Mouse (Mus musculus): ENCODE data around the gene Acot4. TPM values are rescaled to one million over a fixed set of nuclear protein-coding genes. Genes with fewer than 3 reads are reported as not detected.
"Not testable (repeated sequence)": the region's sequence is repeated elsewhere in the genome, so short reads cannot be mapped to it uniquely, and the experiment has no call there.

Acot4 gene
- polyA plus RNA-seq, 1 experiment, result 0.39 TPM

DNA sequence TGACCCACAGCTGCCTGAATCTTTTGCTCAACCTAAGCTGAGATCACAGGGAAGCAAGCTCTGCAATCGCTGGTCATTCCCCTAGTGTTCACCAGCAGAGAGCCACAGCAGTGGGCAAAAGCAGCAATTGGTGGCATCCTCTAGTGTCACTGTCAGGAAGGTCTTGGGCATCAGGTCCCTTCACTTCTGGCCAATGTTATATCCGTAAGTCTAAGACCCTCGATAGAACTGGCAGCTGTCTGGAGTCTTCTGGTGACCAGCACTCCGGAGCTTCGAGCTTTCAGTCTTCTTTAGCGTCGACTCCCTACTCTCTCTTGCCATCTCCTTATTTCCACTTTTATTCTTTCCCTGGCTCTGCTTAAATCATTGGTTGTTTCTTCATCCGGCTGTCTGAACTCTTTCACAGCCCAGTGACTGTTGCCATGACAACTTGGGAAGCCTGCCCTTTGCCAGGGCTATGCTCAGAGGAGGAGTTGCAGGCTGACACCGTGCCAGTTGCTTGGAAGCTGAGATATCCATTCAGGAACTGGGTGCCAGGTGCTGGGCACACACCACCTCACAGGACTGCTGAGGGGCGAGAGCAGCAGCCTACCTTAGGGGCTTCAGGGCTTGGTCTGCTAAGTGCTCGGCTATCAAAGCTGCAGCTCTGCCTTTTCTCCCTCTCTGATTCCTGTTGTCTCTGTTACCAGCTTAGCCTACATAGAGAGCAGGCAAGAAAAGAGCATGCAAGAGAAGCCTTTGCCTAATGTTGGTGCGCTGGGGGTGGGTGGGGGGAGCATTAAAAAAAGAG lies 26.7 kb upstream of the Acot4 start:
- no peak overlapping the region for H3K27ac ChIP-seq (ENCODE audit: insufficient read depth, low read length)
- H3K9me3 ChIP-seq (replicated peaks; ENCODE audit: control insufficient read depth, insufficient read depth, low read length, poor library complexity, severe bottlenecking), result no peaks in the 10 kb centered on the region; the same call in 1 of the 2 replicates
- no peaks in the 10 kb centered on the region for H3K36me3 ChIP-seq (ENCODE audit: control insufficient read depth, insufficient read depth, low read length, poor library complexity, severe bottlenecking)
- TF ChIP-seq POLR2A (IDR thresholded peaks at IDR 0.05; ENCODE audit: insufficient read depth, low read length) (no peak), CTCF (IDR thresholded peaks at IDR 0.05; ENCODE audit: low read depth, low read length) (no peak), EP300 (IDR thresholded peaks at IDR 0.05; ENCODE audit: insufficient read depth, low read depth, low read length) (no peak)
- no peak overlapping the region for H3K9ac ChIP-seq (ENCODE audit: low read depth, poor library complexity, severe bottlenecking)
- peaks cover 1% of the 10 kb centered on the region for H3K4me1 ChIP-seq (ENCODE audit: control insufficient read depth, insufficient read depth, low read length)
- peaks cover 4% of the 10 kb centered on the region; the same call in 1 of the 2 replicates for H3K27me3 ChIP-seq (ENCODE audit: control insufficient read depth, insufficient read depth, low read length, poor library complexity, severe bottlenecking)
- no peak overlapping the region for H3K4me3 ChIP-seq (ENCODE audit: low read depth, low read length)

DNA sequence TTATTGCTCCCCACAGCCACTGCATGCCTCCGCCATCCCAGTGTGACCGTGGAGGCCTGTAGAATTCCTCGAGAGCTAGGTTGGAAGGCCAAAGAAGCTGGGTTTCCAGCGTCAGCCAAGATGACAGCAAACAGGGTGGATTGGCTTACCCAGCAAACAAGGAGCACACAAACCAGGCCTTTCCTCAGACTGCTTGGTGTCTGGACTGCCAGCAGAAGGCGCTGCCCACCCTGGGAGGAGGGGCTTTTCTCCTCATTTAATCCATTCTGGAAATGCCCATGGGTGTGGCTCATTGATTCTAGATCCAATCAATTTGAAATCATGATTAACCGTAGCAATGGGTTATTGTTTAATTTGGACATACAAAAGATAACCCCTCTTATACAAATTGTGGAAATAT lies 25.0 kb upstream of the Acot4 start:
- Histone ChIP-seq H3K9me3 (replicated peaks; ENCODE audit: control insufficient read depth, insufficient read depth, low read length, poor library complexity, severe bottlenecking) (no peaks in the 10 kb centered on the region; the same call in 1 of the 2 replicates), H3K27ac (ENCODE audit: insufficient read depth, low read length) (no peak overlapping the region), H3K9ac (ENCODE audit: low read depth, poor library complexity, severe bottlenecking) (no peak overlapping the region), H3K4me1 (ENCODE audit: control insufficient read depth, insufficient read depth, low read length) (peaks cover 1% of the 10 kb centered on the region), H3K27me3 (ENCODE audit: control insufficient read depth, insufficient read depth, low read length, poor library complexity, severe bottlenecking) (peaks cover 4% of the 10 kb centered on the region; the same call in 1 of the 2 replicates), H3K36me3 (ENCODE audit: control insufficient read depth, insufficient read depth, low read length, poor library complexity, severe bottlenecking) (no peaks in the 10 kb centered on the region; the same call in 1 of the 2 replicates), H3K4me3 (ENCODE audit: low read depth, low read length) (no peak overlapping the region)
- TF ChIP-seq CTCF (IDR thresholded peaks at IDR 0.05; ENCODE audit: low read depth, low read length) (peak; percentile 71), POLR2A (IDR thresholded peaks at IDR 0.05; ENCODE audit: insufficient read depth, low read length) (no peak)

DNA sequence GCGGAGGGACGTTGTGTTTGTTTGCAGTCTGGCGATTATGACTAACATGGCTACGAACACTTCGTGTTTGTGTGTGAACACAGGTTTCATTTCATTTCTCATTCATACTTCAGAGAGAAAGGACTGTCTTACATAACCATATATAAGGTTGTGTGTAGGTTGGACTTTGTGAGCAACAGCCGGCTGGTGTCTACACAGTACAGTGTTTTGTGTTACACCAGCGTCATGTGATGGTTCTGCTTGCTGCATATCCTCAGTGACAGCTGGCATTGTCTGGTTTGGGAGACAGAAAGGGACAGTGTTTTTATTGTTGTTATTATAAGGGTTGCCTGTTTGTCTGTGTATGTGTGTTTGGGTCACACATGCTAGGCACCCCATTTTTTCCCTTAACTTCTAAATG lies 24.5 kb upstream of the Acot4 start:
- Histone ChIP-seq H3K9ac (ENCODE audit: low read depth, poor library complexity, severe bottlenecking) (no peak overlapping the region), H3K36me3 (ENCODE audit: control insufficient read depth, insufficient read depth, low read length, poor library complexity, severe bottlenecking) (no peaks in the 10 kb centered on the region; the same call in 1 of the 2 replicates), H3K4me1 (ENCODE audit: control insufficient read depth, insufficient read depth, low read length) (peaks cover 1% of the 10 kb centered on the region), H3K9me3 (replicated peaks; ENCODE audit: control insufficient read depth, insufficient read depth, low read length, poor library complexity, severe bottlenecking) (no peaks in the 10 kb centered on the region), H3K27me3 (ENCODE audit: control insufficient read depth, insufficient read depth, low read length, poor library complexity, severe bottlenecking) (peaks cover 4% of the 10 kb centered on the region; the same call in 1 of the 2 replicates), H3K27ac (ENCODE audit: insufficient read depth, low read length) (no peak overlapping the region), H3K4me3 (ENCODE audit: low read depth, low read length) (no peak overlapping the region)
- TF ChIP-seq CTCF (IDR thresholded peaks at IDR 0.05; ENCODE audit: low read depth, low read length), result no peak
- no peak for TF ChIP-seq POLR2A (IDR thresholded peaks at IDR 0.05; ENCODE audit: insufficient read depth, low read length)
- no peak for TF ChIP-seq EP300 (IDR thresholded peaks at IDR 0.05; ENCODE audit: insufficient read depth, low read depth, low read length)

DNA sequence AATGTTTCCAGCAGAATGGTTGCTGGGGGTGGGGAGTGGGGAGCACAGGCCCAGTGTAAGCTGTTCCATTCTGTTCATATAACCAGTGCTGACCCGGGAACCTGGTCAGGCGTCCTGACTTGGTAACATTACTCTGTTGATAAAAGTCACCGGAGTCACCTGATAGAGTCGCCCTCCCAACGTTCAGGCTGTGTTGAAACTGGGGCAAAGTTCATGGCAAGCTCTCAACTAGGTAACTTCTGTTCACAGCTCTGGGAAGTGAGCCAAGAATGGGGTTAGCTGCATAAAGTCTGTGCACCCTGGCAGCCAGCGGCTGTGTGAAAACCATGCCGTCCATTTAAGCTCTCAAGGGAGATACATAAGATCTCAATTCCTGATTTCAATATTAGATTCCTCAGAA lies 17.7 kb upstream of the Acot4 start:
- not testable (repeated sequence) for H3K9ac ChIP-seq (ENCODE audit: low read depth, poor library complexity, severe bottlenecking); H3K4me3 ChIP-seq (ENCODE audit: low read depth, low read length); H3K27me3 ChIP-seq (ENCODE audit: control insufficient read depth, insufficient read depth, low read length, poor library complexity, severe bottlenecking); H3K36me3 ChIP-seq (ENCODE audit: control insufficient read depth, insufficient read depth, low read length, poor library complexity, severe bottlenecking); H3K27ac ChIP-seq (ENCODE audit: insufficient read depth, low read length); H3K4me1 ChIP-seq (ENCODE audit: control insufficient read depth, insufficient read depth, low read length)
- H3K9me3 ChIP-seq (replicated peaks; ENCODE audit: control insufficient read depth, insufficient read depth, low read length, poor library complexity, severe bottlenecking), result peaks cover 12% of the 10 kb centered on the region

DNA sequence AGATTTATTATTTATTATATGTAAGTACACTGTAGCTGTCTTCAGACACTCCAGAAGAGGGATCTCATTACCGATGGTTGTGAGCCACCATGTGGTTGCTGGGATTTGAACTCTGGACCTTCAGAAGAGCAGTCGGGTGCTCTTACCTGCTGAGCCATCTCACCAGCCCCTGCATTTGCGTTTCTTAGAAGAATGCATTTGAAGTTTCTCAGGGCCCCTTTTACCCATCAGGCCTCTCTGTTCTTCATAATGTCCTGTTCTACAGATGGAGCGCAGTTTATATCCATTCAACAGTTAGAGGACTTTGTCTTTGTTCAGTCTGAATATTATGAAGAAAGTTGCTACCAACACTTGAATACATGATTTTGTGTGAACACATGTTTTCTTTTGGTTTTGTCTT lies 15.9 kb upstream of the Acot4 start:
- not testable (repeated sequence) for H3K9ac ChIP-seq (ENCODE audit: low read depth, poor library complexity, severe bottlenecking); H3K27ac ChIP-seq (ENCODE audit: insufficient read depth, low read length); H3K4me1 ChIP-seq (ENCODE audit: control insufficient read depth, insufficient read depth, low read length); H3K27me3 ChIP-seq (ENCODE audit: control insufficient read depth, insufficient read depth, low read length, poor library complexity, severe bottlenecking); H3K4me3 ChIP-seq (ENCODE audit: low read depth, low read length); H3K36me3 ChIP-seq (ENCODE audit: control insufficient read depth, insufficient read depth, low read length, poor library complexity, severe bottlenecking)
- H3K9me3 ChIP-seq (replicated peaks; ENCODE audit: control insufficient read depth, insufficient read depth, low read length, poor library complexity, severe bottlenecking), result peaks cover 22% of the 10 kb centered on the region

DNA sequence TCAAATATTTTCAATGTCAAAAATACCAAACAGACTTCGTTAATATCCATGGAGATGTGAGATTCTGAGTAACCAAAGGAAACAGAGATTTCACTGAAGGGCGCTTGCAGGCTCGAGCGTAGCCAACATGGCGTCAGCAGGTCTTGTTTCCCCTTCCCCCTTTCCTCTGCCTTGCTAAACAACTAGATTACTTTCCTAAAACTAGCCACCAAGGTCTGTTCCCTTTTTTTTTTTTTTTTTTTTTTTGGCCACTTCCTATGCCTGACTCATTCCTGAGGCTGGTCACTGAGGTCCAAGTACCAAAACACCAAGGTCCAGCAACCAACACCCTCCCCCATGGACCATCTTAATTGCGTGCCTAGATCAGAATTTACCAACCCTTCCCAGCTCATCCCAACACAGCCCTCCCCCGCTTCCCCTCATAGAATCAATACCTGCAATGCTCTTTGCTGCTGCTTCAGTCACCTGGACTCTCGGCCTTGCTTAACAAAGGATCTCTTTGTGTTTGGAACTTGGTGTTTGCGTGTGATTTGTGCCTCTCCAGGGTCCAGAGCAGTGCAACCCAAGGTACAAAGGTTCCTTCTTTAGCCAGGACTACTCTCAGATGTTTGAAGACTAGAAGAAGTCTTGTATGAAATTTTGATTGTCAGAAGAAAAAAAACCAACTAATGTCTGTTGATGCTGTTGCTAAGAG lies 15.0 kb upstream of the Acot4 start:
- Histone ChIP-seq H3K27ac (ENCODE audit: insufficient read depth, low read length) (no peak overlapping the region), H3K36me3 (ENCODE audit: control insufficient read depth, insufficient read depth, low read length, poor library complexity, severe bottlenecking) (no peaks in the 10 kb centered on the region)

More for the DNA sequence above, 15.0 kb upstream of the Acot4 start:
- no peak for TF ChIP-seq CTCF (IDR thresholded peaks at IDR 0.05; ENCODE audit: low read depth, low read length)
- no peak for TF ChIP-seq EP300 (IDR thresholded peaks at IDR 0.05; ENCODE audit: insufficient read depth, low read depth, low read length)
- TF ChIP-seq POLR2A (IDR thresholded peaks at IDR 0.05; ENCODE audit: insufficient read depth, low read length), result no peak
- H3K27me3 ChIP-seq (ENCODE audit: control insufficient read depth, insufficient read depth, low read length, poor library complexity, severe bottlenecking), result no peaks in the 10 kb centered on the region; the same call in 1 of the 2 replicates
- no peak overlapping the region for H3K4me3 ChIP-seq (ENCODE audit: low read depth, low read length)
- peaks cover 30% of the 10 kb centered on the region for H3K9me3 ChIP-seq (replicated peaks; ENCODE audit: control insufficient read depth, insufficient read depth, low read length, poor library complexity, severe bottlenecking)
- no peaks in the 10 kb centered on the region for H3K4me1 ChIP-seq (ENCODE audit: control insufficient read depth, insufficient read depth, low read length)
- no peak overlapping the region for H3K9ac ChIP-seq (ENCODE audit: low read depth, poor library complexity, severe bottlenecking)

Data from ES-Bruce4 (cell line).